Mouse (Mus musculus) left cerebral cortex, postnatal 25 days (tissue): ENCODE measurements at regions not wholly inside any gene's neighbourhood (a gene's known extent, or its start where the extent isn't known, plus 50 kb on each side); places are given as distances from the start of the nearest gene placed in this dataset.
"Not testable (repeated sequence)": the region's sequence is repeated elsewhere in the genome, so short reads cannot be mapped to it uniquely, and the experiment has no call there.

Experiments used
- DNase-seq, 2 experiments: peaks; one replicate each; pipeline ENCODE4 v3.0.0; 2022; ENCODE audit warnings: low spot score in 2 of 2, mixed read lengths in 1 of 2
- intact Hi-C: fragments of 180-260 bp; cut with DNase I; formaldehyde crosslinking; loops from one replicate; pipeline ENCODE4 v1.15.1; 2025

GRCm38 (mm10) chr12:45597904-45598570 lies 523.5 kb upstream of the Stxbp6 start:
- no peak for DNase-seq
- intact Hi-C loops = no loop called here

GRCm38 (mm10) chr12:45594689-45595088 lies 520.2 kb upstream of the Stxbp6 start:
- DNase-seq = no peak
- intact Hi-C loops = no loop called here

DNA sequence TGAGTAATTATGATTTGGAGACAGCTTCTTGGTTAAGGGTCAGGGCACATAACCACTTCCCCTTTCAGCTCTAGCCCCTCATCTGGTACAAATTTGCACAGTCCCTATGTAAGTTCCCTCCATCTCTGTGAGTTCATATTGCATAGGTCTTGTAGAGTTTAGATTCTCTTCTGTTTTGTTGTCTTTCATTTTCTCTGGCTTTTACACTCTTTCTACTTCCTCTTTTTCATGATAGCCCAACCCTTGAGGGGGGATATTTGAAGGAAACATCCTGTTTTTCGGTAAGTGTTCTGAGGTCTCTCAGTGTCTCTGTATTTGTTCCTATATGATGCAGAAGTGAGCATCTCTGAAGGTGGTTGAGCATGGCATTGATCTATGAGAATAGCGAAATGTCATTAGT lies 515.7 kb upstream of the Stxbp6 start:
- no peak for DNase-seq
- intact Hi-C loops = no loop called here

GRCm38 (mm10) chr12:45585763-45586162 lies 511.3 kb upstream of the Stxbp6 start:
- no peak for DNase-seq
- intact Hi-C loops = no loop called here

DNA sequence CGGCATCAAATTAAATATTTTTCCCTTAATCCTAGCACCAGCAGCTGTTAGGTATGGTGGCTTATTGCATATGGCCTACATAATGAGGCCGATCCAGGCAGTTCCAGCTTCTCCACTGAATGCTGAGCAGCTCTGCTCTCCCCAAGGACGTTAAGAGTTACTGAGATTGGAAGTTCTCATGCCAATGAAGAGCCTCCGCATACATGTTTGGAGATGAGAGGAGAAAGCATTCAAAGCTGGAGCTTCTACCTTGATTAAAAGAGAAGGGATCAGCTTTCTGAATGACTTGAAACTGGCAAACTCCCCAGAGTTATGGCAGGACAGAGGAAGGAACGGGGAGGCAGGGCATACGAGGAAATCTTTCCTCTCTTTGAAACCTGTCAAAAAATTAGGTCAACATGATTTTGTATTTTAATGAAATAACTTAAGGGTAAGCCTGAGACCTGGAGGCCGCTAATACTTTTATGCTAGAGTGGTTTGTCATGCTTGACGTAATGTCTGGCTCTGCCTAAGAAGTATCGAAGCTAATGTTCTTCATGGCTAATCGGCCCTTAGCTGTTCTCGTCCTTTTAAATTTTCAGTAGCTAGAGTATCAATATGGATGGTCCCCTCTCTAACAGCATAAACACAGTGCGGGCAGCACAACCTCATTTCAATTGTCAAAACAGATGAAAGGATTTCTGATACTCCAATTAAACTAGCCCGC lies 489.0 kb upstream of the Stxbp6 start:
- intact Hi-C loops = no loop called here
- no peak for DNase-seq

DNA sequence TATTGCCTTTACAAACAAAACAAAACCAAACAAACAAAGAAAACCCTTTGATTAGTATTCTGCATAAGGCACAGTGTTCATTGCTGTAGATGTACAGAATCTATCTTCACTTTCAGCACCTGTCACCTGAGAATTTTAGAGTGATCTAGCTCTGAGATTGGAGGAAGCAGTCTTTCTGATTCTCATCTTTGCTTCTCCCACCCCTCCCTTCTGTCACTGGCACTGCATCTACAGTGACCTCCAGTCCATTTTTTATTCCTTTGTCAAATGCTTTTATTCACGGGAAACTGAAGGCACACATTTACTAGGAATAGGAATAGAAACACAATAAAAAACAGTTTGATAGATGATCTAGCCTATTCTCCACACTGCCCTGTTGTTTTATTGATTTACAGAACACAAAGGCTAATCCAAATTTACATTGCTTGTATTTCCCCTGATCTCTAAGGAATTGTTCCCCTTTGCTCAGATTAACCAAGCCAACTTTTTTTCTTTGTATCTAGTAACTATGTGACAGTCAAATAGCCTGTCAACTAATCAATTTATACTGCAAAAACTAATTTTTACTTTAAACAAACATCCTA lies 488.2 kb upstream of the Stxbp6 start:
- DNase-seq = no peak
- intact Hi-C loops = no loop called here

DNA sequence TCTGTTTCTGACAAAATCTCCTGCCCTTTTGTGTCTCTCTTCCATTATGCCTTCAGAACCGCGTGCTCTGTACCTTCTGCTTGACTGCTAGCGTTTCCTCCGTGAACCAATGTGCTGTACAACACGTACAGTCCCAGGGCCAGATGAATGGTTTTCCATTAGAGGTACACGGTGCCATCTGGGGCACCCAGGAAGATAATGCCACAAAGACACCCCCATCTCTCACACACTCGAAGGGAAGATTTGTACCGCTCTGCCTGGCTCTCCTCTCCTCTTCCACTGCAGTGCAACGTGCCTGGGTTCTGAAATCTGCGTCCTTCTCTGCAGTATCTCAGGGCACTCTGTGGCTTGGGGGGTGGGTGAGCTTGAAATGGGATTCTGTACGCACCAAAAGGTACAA lies 487.4 kb upstream of the Stxbp6 start:
- intact Hi-C loops = no loop called here
- DNase-seq = no peak

DNA sequence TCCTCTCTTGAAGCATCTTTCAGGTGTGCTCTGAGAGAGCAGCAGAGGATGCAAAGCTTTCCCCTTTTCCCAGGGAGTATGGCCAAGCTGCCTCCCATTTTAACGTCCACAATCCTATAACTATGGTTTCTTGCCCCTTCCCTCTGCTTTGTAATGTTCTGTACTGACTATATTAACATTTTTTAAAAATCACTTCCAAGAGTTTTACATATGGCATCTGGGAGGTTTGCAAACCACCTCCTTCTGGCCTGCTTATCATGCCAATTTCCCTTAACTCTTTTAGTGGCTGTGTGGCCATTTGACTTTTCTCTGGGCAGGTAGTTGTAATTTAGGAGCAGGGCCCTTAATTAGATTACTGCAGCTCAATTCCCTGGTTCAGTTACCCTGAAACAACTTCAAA lies 486.9 kb upstream of the Stxbp6 start:
- intact Hi-C loops = no loop called here

DNA sequence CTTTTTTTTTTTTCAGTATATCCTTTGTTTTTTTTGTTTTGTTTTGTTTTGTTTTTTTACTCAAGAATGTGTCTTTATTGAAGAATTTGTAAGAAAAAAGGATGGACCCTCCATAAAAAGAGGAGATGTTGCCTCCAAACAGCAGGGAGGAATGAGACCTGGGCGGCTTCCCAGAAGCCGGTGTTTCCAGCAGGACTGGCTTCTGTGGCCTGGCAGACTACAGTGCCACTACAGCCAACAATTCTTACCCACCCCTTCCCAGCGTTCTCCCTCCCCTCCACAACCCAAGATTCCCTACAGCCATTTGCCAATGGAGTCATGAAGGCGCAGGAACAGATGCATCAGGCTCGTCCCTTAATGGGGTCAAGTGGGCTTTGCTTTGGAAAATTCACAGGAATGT lies 475.4 kb upstream of the Stxbp6 start:
- intact Hi-C loops = not testable (repeated sequence)

More for the DNA sequence above, 486.9 kb upstream of the Stxbp6 start:
- no peak for DNase-seq

GRCm38 (mm10) chr12:45519554-45519953 lies 445.0 kb upstream of the Stxbp6 start:
- intact Hi-C loops = no loop called here
- DNase-seq = no peak

More for the DNA sequence above, 475.4 kb upstream of the Stxbp6 start:
- not testable (repeated sequence) for DNase-seq

DNA sequence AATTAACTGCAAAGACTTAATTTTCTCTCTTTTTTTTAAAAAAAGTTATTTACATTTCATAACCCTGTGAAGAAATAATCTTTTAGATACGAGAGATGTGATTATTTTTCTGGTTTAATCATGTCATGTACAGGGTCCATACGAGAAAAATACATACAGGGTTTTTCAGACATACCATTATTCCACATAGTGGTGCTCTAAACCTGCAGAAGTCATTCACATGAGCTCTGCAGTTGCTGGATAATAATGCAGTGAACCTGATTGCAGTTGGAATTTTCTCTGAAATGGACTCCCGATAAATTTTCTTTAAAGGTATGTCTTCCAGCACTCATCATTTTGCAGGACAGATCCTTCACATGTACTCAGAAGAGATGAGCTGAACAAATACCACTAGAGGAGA lies 439.9 kb upstream of the Stxbp6 start:
- intact Hi-C loops = no loop called here

DNA sequence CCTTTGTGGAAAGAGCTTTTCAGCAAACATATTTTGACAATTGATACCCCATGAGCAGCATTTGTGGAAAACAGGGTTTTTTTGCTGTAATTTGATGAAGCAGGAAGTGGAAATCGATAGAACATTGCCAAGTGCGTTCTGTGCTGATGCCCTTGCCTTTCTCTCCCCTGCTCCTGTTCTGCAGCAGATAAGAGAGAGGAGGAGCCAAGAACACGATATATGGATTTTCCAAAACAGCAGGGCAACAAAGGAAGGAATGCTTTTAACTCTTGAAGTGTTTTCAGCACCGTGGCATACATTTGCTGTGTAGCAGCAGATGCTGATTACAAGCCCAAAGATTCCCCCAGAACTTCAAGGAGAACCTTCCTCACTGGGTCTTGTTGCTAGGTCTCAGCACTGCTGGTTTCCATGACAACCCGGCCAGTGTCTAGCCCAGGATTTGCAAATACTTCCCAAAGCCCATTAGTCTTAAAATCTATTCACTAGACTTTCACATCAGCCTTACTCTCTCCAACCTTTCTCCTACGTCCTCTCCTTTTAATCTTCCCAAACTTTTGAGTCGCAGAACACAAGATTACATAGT lies 433.0 kb upstream of the Stxbp6 start:
- peak; percentile 4 to 6 for DNase-seq
- intact Hi-C loops = no loop called here

More for the DNA sequence above, 439.9 kb upstream of the Stxbp6 start:
- no peak for DNase-seq

- DNase-seq = no peak
- intact Hi-C loops = no loop called here
These were observed 425.3 kb upstream of the Stxbp6 start for GRCm38 (mm10) chr12:45499834-45500233.

GRCm38 (mm10) chr12:45498230-45498629 lies 423.7 kb upstream of the Stxbp6 start:
- DNase-seq = no peak
- intact Hi-C loops = no loop called here

GRCm38 (mm10) chr12:45489029-45489428 lies 414.5 kb upstream of the Stxbp6 start:
- intact Hi-C loops = no loop called here
- DNase-seq = no peak

DNA sequence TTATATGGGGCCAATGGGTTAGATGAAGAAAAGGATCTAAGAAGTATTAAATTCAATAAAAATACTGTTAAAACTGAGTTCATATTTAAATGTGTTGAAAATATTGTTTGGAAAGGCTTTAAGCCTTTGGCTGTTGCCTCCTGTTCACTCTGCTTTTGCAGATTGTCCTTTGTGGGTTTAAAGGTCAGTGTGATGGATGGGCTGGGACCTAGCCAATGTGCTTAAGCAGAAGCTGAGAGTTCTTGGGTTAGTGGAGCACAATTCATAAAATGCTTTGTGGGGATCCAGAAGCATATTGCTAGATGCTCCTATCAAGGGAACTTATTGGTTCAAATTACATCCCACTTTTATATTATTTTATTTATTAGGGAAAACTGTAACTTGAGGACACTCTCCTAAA lies 402.4 kb upstream of the Stxbp6 start:
- DNase-seq = no peak
- intact Hi-C loops = no loop called here

DNA sequence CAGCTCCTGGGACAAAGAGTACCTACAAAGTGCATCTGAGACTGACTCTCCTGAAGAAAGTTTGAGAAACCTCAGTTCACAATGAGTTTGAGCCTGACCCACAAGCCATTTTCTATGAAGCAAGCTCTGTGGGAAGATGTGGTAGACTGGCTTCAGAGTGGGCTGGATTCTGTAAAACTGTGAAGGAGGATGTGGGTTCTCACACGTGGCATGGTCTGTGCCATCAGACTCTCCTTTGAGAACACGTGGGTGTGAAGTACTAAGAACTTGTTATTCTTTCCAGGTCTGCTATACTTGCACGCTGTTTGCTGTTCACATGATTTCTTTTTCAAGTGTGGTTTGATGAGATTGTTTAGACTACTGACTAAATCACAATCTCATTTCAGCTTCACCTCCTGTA lies 393.6 kb upstream of the Stxbp6 start:
- peak; percentile 10 to 66 for DNase-seq
- intact Hi-C loops = loop anchor here (5.0 kb wide), 4 partner anchors 459 to 1694 kb away; partner anchors contain the start of gene Nova1

GRCm38 (mm10) chr12:45467058-45467457 lies 392.5 kb upstream of the Stxbp6 start:
- peak; percentile 38 to 88 for DNase-seq
- intact Hi-C loops = loop anchor here (5.0 kb wide), 4 partner anchors 460 to 1695 kb away; partner anchors contain the start of gene Nova1

- intact Hi-C loops = loop anchor here (5.0 kb wide), 4 partner anchors 461 to 1696 kb away; partner anchors contain the start of gene Nova1
- peak; percentile 65 to 86 for DNase-seq
These were observed 391.6 kb upstream of the Stxbp6 start for GRCm38 (mm10) chr12:45466066-45466465.

DNA sequence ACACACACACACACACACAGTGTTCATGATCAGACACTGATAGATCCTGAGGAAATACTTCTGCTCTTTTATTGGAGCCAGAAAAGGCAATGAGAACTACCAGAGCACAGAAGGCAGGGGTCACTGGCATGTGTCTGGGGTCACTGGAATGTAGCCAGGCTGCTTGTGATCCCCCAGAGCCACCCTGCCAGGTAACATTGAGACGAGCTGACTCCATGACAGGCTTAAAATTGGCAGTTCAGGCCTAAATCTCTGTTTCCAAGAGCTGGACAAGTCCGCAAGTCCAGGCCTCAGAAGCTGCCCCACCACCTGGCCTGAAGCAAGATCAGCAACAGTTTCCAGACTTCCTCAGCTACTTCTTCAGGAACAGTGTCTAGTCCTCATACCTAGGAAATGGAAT lies 390.4 kb upstream of the Stxbp6 start:
- intact Hi-C loops = loop anchor here (5.0 kb wide), 4 partner anchors 462 to 1697 kb away; partner anchors contain the start of gene Nova1

More for the DNA sequence above, 390.4 kb upstream of the Stxbp6 start:
- no peak for DNase-seq
